Mouse (Mus musculus) heart, adult 18-20 months (tissue): ENCODE data around the gene Atf5. TPM values are rescaled to one million over a fixed set of nuclear protein-coding genes. Genes with fewer than 3 reads are reported as not detected.

Experiments
- DNase-seq, 2 experiments: peaks; one replicate each; pipeline ENCODE4 v3.0.0; 2021 to 2022; ENCODE audit warnings: mixed read lengths in 1 of 2
- long read RNA-seq, 2 experiments: library from polyadenylated mRNA; stranded (forward); transcript quantifications; one replicate each; pipeline ENCODE4 v2.0.0; 2021
- total RNA-seq, 2 experiments: library from RNA; stranded (reverse); gene quantifications; 2 replicates each; pipeline ENCODE4 v1.2.3; 2021

Atf5 gene
- 10 to 100 TPM; 60.2 to 62.7 TPM for total RNA-seq
- long read RNA-seq, experiment 1, partial matches to known transcripts: 6 of 6 reads
- long read RNA-seq, experiment 1, other reads (novel, unspliced or antisense): 0 of 6 reads
- long read RNA-seq, experiment 2, partial matches to known transcripts: 3 of 14 reads
- long read RNA-seq, experiment 2, other reads (novel, unspliced or antisense): 11 of 14 reads

GRCm38 (mm10) chr7:44816470-44817021 lies at the start of gene Atf5:
Gene Atf5, minus strand, starts transcription at chr7:44816658.
- DNase-seq: peak in 1 of 2 experiments; percentile 82

DNA sequence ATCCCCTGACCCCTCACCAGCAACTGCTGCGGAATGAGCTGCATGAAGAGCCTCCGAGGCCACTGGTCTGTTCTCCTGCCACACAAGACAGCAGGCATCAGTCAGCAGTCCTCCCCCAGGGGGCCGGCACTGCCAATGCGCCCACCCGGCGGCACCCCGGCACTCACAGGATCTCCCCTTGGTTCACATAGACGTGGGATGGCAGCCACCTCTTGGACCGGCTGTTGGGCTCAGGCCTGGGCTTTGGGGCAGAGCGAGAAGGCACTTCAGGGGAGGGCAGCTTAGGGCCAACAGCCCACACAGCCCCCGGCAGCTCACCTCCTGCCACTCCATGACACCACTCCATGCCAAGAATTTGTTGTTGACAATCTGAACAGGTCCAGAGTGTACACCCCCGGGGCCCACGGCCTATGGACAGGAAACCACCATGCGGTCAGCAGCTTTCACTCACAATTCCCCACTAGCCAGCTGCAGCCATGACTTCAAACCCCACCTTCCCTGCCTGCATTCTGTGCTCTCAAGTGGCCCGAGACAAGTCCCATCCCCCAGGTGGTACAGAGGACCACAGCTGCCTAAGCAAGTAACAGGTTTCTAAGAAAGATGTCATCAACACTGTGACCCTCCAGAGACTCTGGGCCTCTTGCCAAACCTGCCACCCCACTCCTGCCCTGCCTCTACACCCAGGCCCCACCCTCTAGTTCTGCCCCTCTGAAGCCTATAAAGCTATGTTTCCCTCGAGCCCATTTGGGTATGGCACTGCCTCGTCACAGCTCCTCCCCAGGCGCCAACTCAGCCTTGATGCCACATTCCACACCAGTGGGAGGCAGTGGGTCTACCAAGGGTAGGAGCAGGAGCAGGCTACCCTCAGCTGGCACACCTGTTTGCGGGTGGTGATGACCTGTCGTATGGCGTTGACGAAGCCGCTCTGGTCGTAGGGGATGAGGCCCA lies 48.4 kb upstream of the Atf5 start:
- DNase-seq: no peak

DNA sequence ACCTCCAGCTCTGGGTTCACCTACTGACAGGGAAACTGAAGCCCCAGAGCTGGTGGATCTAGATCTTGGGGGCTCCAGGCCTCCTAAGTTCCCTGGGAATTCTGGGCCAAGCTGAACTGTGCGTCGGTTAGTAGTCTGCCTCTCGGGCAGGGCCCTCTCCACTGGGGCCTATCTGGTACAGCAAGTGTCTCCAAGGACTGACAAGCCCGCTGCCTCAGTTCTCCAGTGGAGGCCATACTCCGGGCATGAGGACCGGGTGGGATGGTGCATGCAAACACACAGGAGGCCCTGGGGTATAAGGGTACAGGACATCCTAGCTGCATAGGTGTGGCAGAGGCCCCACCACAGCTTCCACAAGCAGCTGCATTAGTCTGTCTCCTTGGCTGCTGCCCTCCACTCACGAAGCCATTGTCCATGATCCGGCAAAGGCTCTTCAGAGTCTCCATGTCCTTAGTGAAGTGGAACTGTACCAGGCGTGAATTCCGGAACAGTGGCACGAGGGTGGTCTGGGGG lies 47.6 kb upstream of the Atf5 start:
- DNase-seq: no peak

- DNase-seq: no peak
Observed at GRCm38 (mm10) chr7:44863210-44863609, 46.8 kb upstream of the Atf5 start.

- no peak for DNase-seq
Observed at GRCm38 (mm10) chr7:44862434-44862833, 46.0 kb upstream of the Atf5 start.

DNA sequence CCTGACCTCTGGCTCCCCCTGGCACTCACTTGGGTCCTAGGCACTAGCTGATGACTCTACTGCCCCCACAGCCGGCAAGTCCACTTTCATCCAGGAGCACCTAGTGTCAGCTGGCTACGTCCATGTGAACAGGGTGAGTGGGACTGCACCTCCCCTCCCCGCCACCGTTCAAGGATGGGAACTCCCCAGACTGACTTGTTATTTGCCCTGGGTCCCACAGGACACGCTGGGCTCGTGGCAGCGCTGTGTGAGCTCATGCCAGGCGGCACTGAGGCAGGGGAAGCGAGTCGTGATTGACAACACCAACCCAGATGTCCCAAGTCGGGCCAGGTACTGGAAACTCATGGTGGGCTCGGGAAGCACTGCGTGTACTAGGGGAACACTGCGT lies 45.0 kb upstream of the Atf5 start:
- no peak for DNase-seq

GRCm38 (mm10) chr7:44860576-44861428 lies 44.3 kb upstream of the Atf5 start:
- peak in 1 of 2 experiments; percentile 79 for DNase-seq

GRCm38 (mm10) chr7:44859896-44860295 lies 43.4 kb upstream of the Atf5 start:
- DNase-seq: no peak

DNA sequence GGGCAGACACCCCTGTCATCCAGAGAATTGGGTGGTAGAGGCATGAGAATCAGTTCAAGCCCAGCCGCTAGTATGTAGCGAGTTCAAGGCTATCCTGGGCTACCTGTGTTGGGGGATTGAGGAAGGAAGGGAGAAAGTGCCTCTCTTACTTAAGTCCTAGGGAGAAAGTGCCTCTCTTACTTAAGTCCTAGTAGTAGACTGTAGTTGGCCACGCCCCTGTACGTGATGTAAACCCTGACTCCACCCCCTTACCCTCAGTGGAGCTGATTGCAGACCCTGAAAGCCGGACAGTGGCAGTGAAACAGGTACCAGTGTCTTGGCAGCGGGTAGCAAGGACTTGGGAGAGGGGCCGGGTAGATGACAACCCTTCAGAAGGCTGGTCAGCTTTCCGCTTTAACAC lies 41.4 kb upstream of the Atf5 start:
- DNase-seq: peak in 1 of 2 experiments; percentile 48

DNA sequence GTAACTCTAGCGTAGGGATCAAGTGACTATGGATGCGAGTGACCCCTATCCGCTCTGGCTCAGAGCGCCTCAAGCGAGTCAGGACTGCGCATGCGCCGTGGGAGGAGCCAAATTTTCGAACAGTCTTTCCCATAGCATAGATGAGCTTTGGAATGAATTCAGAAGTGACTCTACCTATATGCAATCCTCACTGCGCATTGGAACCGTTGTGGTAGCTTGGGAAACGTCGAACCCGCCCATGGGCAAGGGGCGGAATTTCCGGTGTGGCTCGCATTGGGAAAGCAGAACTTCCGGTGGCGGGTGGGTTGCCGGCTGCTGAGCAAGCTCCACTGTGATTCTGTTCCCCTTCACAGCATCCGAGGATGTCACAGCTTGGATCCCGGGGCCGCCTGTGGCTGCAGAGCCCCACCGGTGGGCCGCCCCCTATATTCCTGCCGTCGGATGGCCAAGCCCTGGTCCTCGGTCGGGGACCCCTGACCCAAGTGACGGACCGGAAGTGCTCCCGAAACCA lies 40.6 kb upstream of the Atf5 start, which contains the start of gene Pnkp:
Gene Pnkp, plus strand, starts transcription at position 98 of the 511 bp plus-strand sequence.
- DNase-seq: peak; percentile 88 to 93

- DNase-seq: no peak
Observed at GRCm38 (mm10) chr7:44856265-44856916, 39.9 kb upstream of the Atf5 start.

GRCm38 (mm10) chr7:44855036-44855435 lies 38.6 kb upstream of the Atf5 start:
- DNase-seq: no peak

- peak; percentile 93 to 94 for DNase-seq
Observed at GRCm38 (mm10) chr7:44854356-44855031, 38.0 kb upstream of the Atf5 start.

DNA sequence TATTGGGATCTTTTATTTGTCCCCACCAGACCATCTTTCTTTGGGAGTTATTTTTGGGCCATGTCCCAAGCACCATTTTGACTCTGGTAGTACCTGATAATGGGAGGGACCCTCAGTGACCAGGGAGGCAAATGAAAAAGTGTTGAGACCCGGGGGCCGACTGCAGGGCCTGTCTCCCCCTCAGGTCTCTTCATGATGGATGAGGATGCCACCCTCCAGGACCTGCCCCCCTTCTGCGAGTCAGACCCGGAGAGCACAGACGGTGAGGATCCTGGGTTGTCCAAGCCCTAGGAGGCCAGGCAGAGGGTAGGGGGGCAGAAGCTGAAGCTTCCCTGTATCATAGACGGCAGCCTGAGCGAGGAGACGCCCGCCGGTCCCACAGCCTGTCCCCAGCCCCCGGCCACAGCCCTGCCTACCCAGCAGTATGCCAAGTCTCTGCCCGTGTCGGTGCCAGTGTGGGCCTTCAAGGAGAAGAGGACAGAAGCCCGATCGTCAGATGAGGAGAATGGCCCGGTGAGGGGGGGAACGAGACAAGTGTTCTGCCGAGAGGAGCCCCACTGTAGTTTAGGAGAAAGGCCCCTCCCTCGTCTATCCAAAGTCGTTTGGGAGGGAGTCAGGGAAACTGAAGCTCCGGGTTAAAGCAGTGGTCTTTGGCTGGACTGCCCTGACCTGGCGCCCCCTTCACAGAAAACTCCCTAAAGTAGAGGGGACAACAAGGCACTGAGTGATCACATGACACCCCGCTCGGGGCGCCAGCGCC lies 37.3 kb upstream of the Atf5 start:
- DNase-seq: no peak

- no peak for DNase-seq
Observed at GRCm38 (mm10) chr7:44853065-44853464, 36.6 kb upstream of the Atf5 start.

DNA sequence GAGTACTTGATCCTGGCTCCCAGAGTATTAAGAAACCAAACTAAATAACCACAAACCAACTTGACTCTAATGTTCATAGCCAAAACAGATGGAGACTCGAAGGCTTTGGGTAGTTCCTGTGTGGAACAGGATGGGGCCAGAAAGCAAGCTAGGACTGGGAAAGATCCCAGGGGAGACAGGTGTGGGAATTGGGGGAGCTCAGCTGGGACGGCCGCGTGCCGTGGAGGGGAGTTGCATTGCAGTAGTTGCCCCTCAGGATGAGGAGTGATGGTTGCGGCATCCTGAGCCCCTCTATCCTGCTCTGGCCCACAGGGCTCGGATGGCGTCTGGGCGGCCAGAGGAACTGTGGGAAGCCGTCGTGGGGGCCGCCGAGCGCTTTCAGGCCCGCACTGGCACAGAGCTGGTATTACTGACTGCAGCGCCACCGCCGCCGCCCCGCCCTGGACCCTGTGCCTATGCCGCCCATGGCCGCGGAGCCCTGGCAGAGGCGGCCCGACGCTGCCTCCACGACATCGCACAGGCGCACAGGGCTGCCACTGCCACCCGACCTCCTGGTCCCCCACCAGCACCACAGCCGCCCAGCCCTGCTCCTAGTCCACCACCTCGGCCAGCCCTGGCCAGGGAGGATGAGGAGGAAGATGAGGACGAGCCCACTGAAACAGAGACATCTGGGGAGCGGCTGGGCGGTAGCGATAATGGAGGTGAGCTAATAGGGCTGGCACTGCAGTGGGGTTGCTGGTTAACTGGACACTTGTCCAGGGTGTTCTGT lies 36.0 kb upstream of the Atf5 start:
- no peak for DNase-seq

DNA sequence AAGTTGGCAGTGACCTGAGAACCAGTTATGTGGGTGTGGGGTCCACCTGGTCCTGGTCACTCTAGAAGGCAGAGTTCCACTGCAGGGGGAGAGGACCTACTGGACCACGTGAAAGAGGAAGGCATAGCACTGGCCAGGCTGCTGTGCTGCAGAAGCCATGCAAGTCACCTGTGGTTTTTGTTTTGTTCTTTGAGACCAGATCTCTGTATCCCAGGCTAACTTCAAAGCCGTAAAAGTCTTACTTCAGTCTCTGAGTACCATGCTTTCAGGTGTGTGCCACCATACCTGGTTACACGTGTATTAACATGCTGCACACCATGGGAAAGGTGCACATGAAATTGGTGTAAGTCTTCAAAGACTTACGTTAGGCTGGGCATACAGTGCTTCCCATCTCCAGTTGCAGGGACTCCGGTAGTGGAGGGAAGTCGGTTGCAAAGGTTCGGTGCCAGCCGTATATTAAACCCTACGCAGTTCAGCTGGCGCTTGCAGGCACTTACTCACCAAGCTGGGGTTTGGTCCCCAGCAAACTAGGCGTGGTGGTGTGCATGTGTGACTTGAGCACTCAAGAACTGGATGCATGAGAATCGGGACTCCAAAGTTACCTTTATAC lies 35.3 kb upstream of the Atf5 start:
- DNase-seq: no peak
